Mouse (Mus musculus) myocyte (in vitro differentiated cells): ENCODE results near the gene Zfp983.

Experiments
- CEBPB ChIP-seq: IDR thresholded peaks from 2 replicates; pipeline ENCODE4 v1.6.1; 2011; ENCODE audit warnings: mild to moderate bottlenecking, moderate library complexity; ENCODE audit not compliant: poor library complexity, insufficient read depth, severe bottlenecking
- E2F4 ChIP-seq: IDR thresholded peaks from one replicate; pipeline ENCODE4 v1.6.1; 2011; ENCODE audit warnings: mild to moderate bottlenecking, control low read depth, moderate library complexity; ENCODE audit not compliant: insufficient read depth
- MYOG ChIP-seq, 3 experiments: IDR thresholded peaks; one replicate each; pipeline ENCODE4 v1.6.1; 2011; ENCODE audit warnings: control low read depth in 2 of 3, low read depth in 2 of 3, mild to moderate bottlenecking in 2 of 3; ENCODE audit not compliant: insufficient read length in 2 of 3, control insufficient read depth in 1 of 3, insufficient read depth in 1 of 3
- POLR2A ChIP-seq: IDR thresholded peaks from one replicate; pipeline ENCODE4 v1.6.1; 2011; ENCODE audit warnings: low read depth, mild to moderate bottlenecking, control low read depth, moderate library complexity; ENCODE audit not compliant: insufficient read length
- POLR2AphosphoS2 ChIP-seq: IDR thresholded peaks from one replicate; pipeline ENCODE4 v1.6.1; 2011; ENCODE audit warnings: low read depth, control low read depth; ENCODE audit not compliant: insufficient read length
- REST ChIP-seq: IDR thresholded peaks from one replicate; pipeline ENCODE4 v1.6.1; 2011; ENCODE audit warnings: mild to moderate bottlenecking, control low read depth, moderate library complexity; ENCODE audit not compliant: insufficient read depth, insufficient read length
- TCF12 ChIP-seq: IDR thresholded peaks from one replicate; pipeline ENCODE4 v1.6.1; 2011; ENCODE audit warnings: mild to moderate bottlenecking, control low read depth; ENCODE audit not compliant: poor library complexity, insufficient read depth, severe bottlenecking

GRCm38 (mm10) chr17:21616356-21616755, 34.1 kb upstream of the Zfp983 start:
- TF ChIP-seq POLR2A (no peak), TCF12 (no peak), REST (no peak), CEBPB (no peak), MYOG (IDR thresholded peaks at IDR 0.05; ENCODE audit: control insufficient read depth in 1 of 3, insufficient read depth in 1 of 3, insufficient read length in 2 of 3, low read depth in 2 of 3) (no peak), E2F4 (no peak), POLR2AphosphoS2 (no peak)
